Mouse (Mus musculus): Measurements from ENCODE around the gene Rnf215. TPM values are rescaled to one million over a fixed set of nuclear protein-coding genes. Genes with fewer than 3 reads are reported as not detected.

The Rnf215 gene
- total and polyA plus RNA-seq, 3 experiments: 14.9 to 24.8 (median 24.3) TPM

- H3K27ac ChIP-seq (ENCODE audit: insufficient read depth, low read depth): no peak overlapping the region
Measured at GRCm38 (mm10) chr11:4118081-4118921, 16.7 kb upstream of the Rnf215 start.

GRCm38 (mm10) chr11:4119635-4120034, 15.4 kb upstream of the Rnf215 start:
- no peak for TF ChIP-seq ZKSCAN1 (IDR thresholded peaks at IDR 0.05; ENCODE audit: borderline replicate concordance, low read depth, low read length)
- no peak for TF ChIP-seq MXI1 (IDR thresholded peaks at IDR 0.05; ENCODE audit: low read depth, low read length)
- no peak for TF ChIP-seq ZMIZ1 (IDR thresholded peaks at IDR 0.05; ENCODE audit: low read depth, low read length)
- no peak for TF ChIP-seq CHD2 (IDR thresholded peaks at IDR 0.05; ENCODE audit: low read length)
- TF ChIP-seq ETS1 (conservative IDR thresholded peaks at IDR 0.05; ENCODE audit: low read depth, low read length): no peak
- no peak for TF ChIP-seq POLR2AphosphoS2 (IDR thresholded peaks at IDR 0.05; ENCODE audit: low read depth, low read length)
- no peak for TF ChIP-seq RAD21 (IDR thresholded peaks at IDR 0.05; ENCODE audit: low read depth, low read length)
- no peak for TF ChIP-seq ELF1 (IDR thresholded peaks at IDR 0.05; ENCODE audit: low read depth, low read length)
- no peak for TF ChIP-seq SMC3 (IDR thresholded peaks at IDR 0.05; ENCODE audit: low read depth, low read length)
- Histone ChIP-seq H3K27ac (ENCODE audit: insufficient read depth, low read depth) (no peak overlapping the region), H3K9ac (ENCODE audit: insufficient read depth, low read depth) (no peak overlapping the region), H3K27me3 (replicated peaks) (no peaks in the 10 kb centered on the region), H3K4me2 (ENCODE audit: insufficient read depth, low read depth, poor library complexity, severe bottlenecking) (no peak overlapping the region), H3K9me3 (replicated peaks; ENCODE audit: low read length) (peaks cover 3% of the 10 kb centered on the region), H3K79me2 (replicated peaks; ENCODE audit: control insufficient read depth, extremely low read depth, insufficient read depth, poor library complexity, severe bottlenecking) (no peaks in the 10 kb centered on the region), H3K4me3 (replicated peaks in 1 of 3; ENCODE audit: low read depth in 2 of 3, low read length in 2 of 3, poor library complexity in 1 of 3) (no peak overlapping the region), H3K36me3 (replicated peaks in 1 of 2; ENCODE audit: control insufficient read depth in 1 of 2, insufficient read depth in 1 of 2, low read length in 1 of 2) (peaks cover 11 to 64% of the 10 kb centered on the region in 2 experiments), H3K4me1 (ENCODE audit: control insufficient read depth in 1 of 2, insufficient read depth in 2 of 2) (peaks cover 8 to 24% of the 10 kb centered on the region in 2 experiments)
- dilution Hi-C loops (cut with MboI; ENCODE audit: extremely low pct_ligation_motif_present, extremely low pct_unique_long_range_greater_than_20kb, low sequenced_read_pairs): no loop called here
- DNase-seq (ENCODE audit: extremely low read depth): no peak
- in situ Hi-C loops (cut with MboI; ENCODE audit: low pct_ligation_motif_present, low pct_unique_long_range_greater_than_20kb, low sequenced_read_pairs): no loop called here

More at GRCm38 (mm10) chr11:4118081-4118921, 16.7 kb upstream of the Rnf215 start:
- dilution Hi-C loops (cut with MboI; ENCODE audit: extremely low pct_ligation_motif_present, extremely low pct_unique_long_range_greater_than_20kb, low sequenced_read_pairs): no loop called here
- in situ Hi-C loops (cut with MboI; ENCODE audit: low pct_ligation_motif_present, low pct_unique_long_range_greater_than_20kb, low sequenced_read_pairs): no loop called here
- Histone ChIP-seq H3K4me2 (ENCODE audit: insufficient read depth, low read depth, poor library complexity, severe bottlenecking) (no peak overlapping the region), H3K4me3 (replicated peaks in 1 of 3; ENCODE audit: low read depth in 2 of 3, low read length in 2 of 3, poor library complexity in 1 of 3) (no peak overlapping the region), H3K79me2 (replicated peaks; ENCODE audit: control insufficient read depth, extremely low read depth, insufficient read depth, poor library complexity, severe bottlenecking) (no peaks in the 10 kb centered on the region), H3K27me3 (replicated peaks) (no peaks in the 10 kb centered on the region), H3K4me1 (ENCODE audit: control insufficient read depth in 1 of 2, insufficient read depth in 2 of 2) (peaks cover 5 to 17% of the 10 kb centered on the region in 2 experiments), H3K36me3 (replicated peaks in 1 of 2; ENCODE audit: control insufficient read depth in 1 of 2, insufficient read depth in 1 of 2, low read length in 1 of 2) (peaks cover 15 to 72% of the 10 kb centered on the region in 2 experiments), H3K9me3 (replicated peaks; ENCODE audit: low read length) (no peaks in the 10 kb centered on the region), H3K9ac (ENCODE audit: insufficient read depth, low read depth) (no peak overlapping the region)
- no peak for TF ChIP-seq JUND (conservative IDR thresholded peaks at IDR 0.05; ENCODE audit: low read depth, low read length)
- no peak for TF ChIP-seq MAX (IDR thresholded peaks at IDR 0.05; ENCODE audit: low read length)
- no peak for TF ChIP-seq MEF2A (IDR thresholded peaks at IDR 0.05; ENCODE audit: borderline replicate concordance, low read depth, low read length)
- TF ChIP-seq ELF1 (IDR thresholded peaks at IDR 0.05; ENCODE audit: low read depth, low read length): no peak
- no peak for TF ChIP-seq USF2 (conservative IDR thresholded peaks at IDR 0.05; ENCODE audit: low read depth, low read length)
- no peak for TF ChIP-seq IRF4 (IDR thresholded peaks at IDR 0.05; ENCODE audit: low read depth, low read length)
- TF ChIP-seq USF1 (IDR thresholded peaks at IDR 0.05; ENCODE audit: low read depth, low read length): no peak
- DNase-seq (ENCODE audit: extremely low read depth): no peak
